Mouse (Mus musculus): ENCODE results near the gene Rbbp5. TPM values are rescaled to one million over a fixed set of nuclear protein-coding genes. Genes with fewer than 3 reads are reported as not detected.

The Rbbp5 gene
- polyA plus RNA-seq, 1 experiment from 2014 or later = 37.8 TPM

- H3K9me3 ChIP-seq (ENCODE audit: control insufficient read depth, low read length) = no peaks in the 10 kb centered on the region
- ATAC-seq (ENCODE audit: low read depth) (no peak), DNase-seq (ENCODE audit: low spot score) (no peak)
- H3K4me2 ChIP-seq (ENCODE audit: low read depth, low read length) = no peak overlapping the region
- no peak overlapping the region for H3K4me3 ChIP-seq (ENCODE audit: low read depth, low read length)
- no peaks in the 10 kb centered on the region for H3K27me3 ChIP-seq (replicated peaks; ENCODE audit: control insufficient read depth, insufficient read depth, low read length)
- no peak overlapping the region for H3K9ac ChIP-seq (ENCODE audit: low read depth, low read length)
- H3K4me1 ChIP-seq (ENCODE audit: control insufficient read depth, insufficient read depth, low read length) = peaks cover 18% of the 10 kb centered on the region
- WGBS = 70% methylated on average over 1 of the region's 1 CpGs
- no peak overlapping the region for H3K27ac ChIP-seq (replicated peaks; ENCODE audit: low read depth, low read length)
- H3K36me3 ChIP-seq (ENCODE audit: control insufficient read depth, insufficient read depth, low read length) = no peaks in the 10 kb centered on the region
Measured at GRCm38 (mm10) chr1:132474496-132474895, 2.7 kb upstream of the Rbbp5 start.

GRCm38 (mm10) chr1:132476575-132476927, 614 bp upstream of the Rbbp5 start:
- 4% methylated on average over 9 of the region's 9 CpGs for WGBS
- peak; percentile 7 for DNase-seq (ENCODE audit: low spot score)
- Histone ChIP-seq H3K36me3 (ENCODE audit: control insufficient read depth, insufficient read depth, low read length) (no peaks in the 10 kb centered on the region), H3K4me3 (ENCODE audit: low read depth, low read length) (peak overlapping the region; percentile 61), H3K4me1 (ENCODE audit: control insufficient read depth, insufficient read depth, low read length) (peaks cover 18% of the 10 kb centered on the region), H3K27ac (replicated peaks; ENCODE audit: low read depth, low read length) (peak overlapping the region; percentile 35), H3K27me3 (replicated peaks; ENCODE audit: control insufficient read depth, insufficient read depth, low read length) (no peaks in the 10 kb centered on the region), H3K9me3 (ENCODE audit: control insufficient read depth, low read length) (no peaks in the 10 kb centered on the region), H3K4me2 (ENCODE audit: low read depth, low read length) (peak overlapping the region; percentile 85), H3K9ac (ENCODE audit: low read depth, low read length) (peak overlapping the region; percentile 84)
- peak; percentile 53 for ATAC-seq (ENCODE audit: low read depth)

- H3K36me3 ChIP-seq (ENCODE audit: control insufficient read depth, insufficient read depth, low read length) = peaks cover under 1% of the 10 kb centered on the region; the same call in 1 of the 2 replicates
- no peak overlapping the region for H3K27ac ChIP-seq (replicated peaks; ENCODE audit: low read depth, low read length)
- H3K9ac ChIP-seq (ENCODE audit: low read depth, low read length) = no peak overlapping the region
- ATAC-seq (ENCODE audit: low read depth) (no peak), DNase-seq (ENCODE audit: low spot score) (no peak)
- 70% methylated on average over 1 of the region's 1 CpGs for WGBS
- peaks cover 18% of the 10 kb centered on the region for H3K4me1 ChIP-seq (ENCODE audit: control insufficient read depth, insufficient read depth, low read length)
- H3K4me2 ChIP-seq (ENCODE audit: low read depth, low read length) = no peak overlapping the region
- no peaks in the 10 kb centered on the region for H3K27me3 ChIP-seq (replicated peaks; ENCODE audit: control insufficient read depth, insufficient read depth, low read length)
- H3K9me3 ChIP-seq (ENCODE audit: control insufficient read depth, low read length) = no peaks in the 10 kb centered on the region
- no peak overlapping the region for H3K4me3 ChIP-seq (ENCODE audit: low read depth, low read length)
Measured at GRCm38 (mm10) chr1:132479438-132479837, 2.3 kb downstream of the Rbbp5 start.

- WGBS = 95% methylated on average over 2 of the region's 2 CpGs
- no peaks in the 10 kb centered on the region for H3K9me3 ChIP-seq (ENCODE audit: control insufficient read depth, low read length)
- H3K9ac ChIP-seq (ENCODE audit: low read depth, low read length) = no peak overlapping the region
- no peak overlapping the region for H3K4me3 ChIP-seq (ENCODE audit: low read depth, low read length)
- no peak overlapping the region for H3K27ac ChIP-seq (replicated peaks; ENCODE audit: low read depth, low read length)
- H3K4me2 ChIP-seq (ENCODE audit: low read depth, low read length) = no peak overlapping the region
- no peaks in the 10 kb centered on the region for H3K27me3 ChIP-seq (replicated peaks; ENCODE audit: control insufficient read depth, insufficient read depth, low read length)
- peaks cover 11% of the 10 kb centered on the region for H3K4me1 ChIP-seq (ENCODE audit: control insufficient read depth, insufficient read depth, low read length)
- DNase-seq (ENCODE audit: low spot score) (no peak), ATAC-seq (ENCODE audit: low read depth) (no peak)
- peaks cover 21% of the 10 kb centered on the region for H3K36me3 ChIP-seq (ENCODE audit: control insufficient read depth, insufficient read depth, low read length)
Measured at GRCm38 (mm10) chr1:132481619-132482018, 4.5 kb downstream of the Rbbp5 start.

- Histone ChIP-seq H3K4me3 (ENCODE audit: low read depth, low read length) (no peak overlapping the region), H3K27me3 (replicated peaks; ENCODE audit: control insufficient read depth, insufficient read depth, low read length) (no peaks in the 10 kb centered on the region), H3K4me2 (ENCODE audit: low read depth, low read length) (no peak overlapping the region), H3K9ac (ENCODE audit: low read depth, low read length) (no peak overlapping the region), H3K36me3 (ENCODE audit: control insufficient read depth, insufficient read depth, low read length) (peaks cover 33% of the 10 kb centered on the region), H3K27ac (replicated peaks; ENCODE audit: low read depth, low read length) (no peak overlapping the region), H3K9me3 (ENCODE audit: control insufficient read depth, low read length) (no peaks in the 10 kb centered on the region), H3K4me1 (ENCODE audit: control insufficient read depth, insufficient read depth, low read length) (peaks cover 7% of the 10 kb centered on the region)
- WGBS = 88% methylated on average over 3 of the region's 3 CpGs
- no peak for DNase-seq (ENCODE audit: low spot score)
- no peak for ATAC-seq (ENCODE audit: low read depth)
Measured at GRCm38 (mm10) chr1:132483234-132483633, 6.1 kb downstream of the Rbbp5 start.

GRCm38 (mm10) chr1:132483759-132484158, 6.6 kb downstream of the Rbbp5 start:
- no peak for ATAC-seq (ENCODE audit: low read depth)
- H3K9ac ChIP-seq (ENCODE audit: low read depth, low read length) = no peak overlapping the region
- no peaks in the 10 kb centered on the region for H3K9me3 ChIP-seq (ENCODE audit: control insufficient read depth, low read length)
- DNase-seq (ENCODE audit: low spot score) = no peak
- no peaks in the 10 kb centered on the region for H3K27me3 ChIP-seq (replicated peaks; ENCODE audit: control insufficient read depth, insufficient read depth, low read length)
- H3K4me3 ChIP-seq (ENCODE audit: low read depth, low read length) = no peak overlapping the region
- peaks cover 2% of the 10 kb centered on the region; the same call in 1 of the 2 replicates for H3K4me1 ChIP-seq (ENCODE audit: control insufficient read depth, insufficient read depth, low read length)
- WGBS = 81% methylated on average over 6 of the region's 6 CpGs
- H3K4me2 ChIP-seq (ENCODE audit: low read depth, low read length) = no peak overlapping the region
- H3K27ac ChIP-seq (replicated peaks; ENCODE audit: low read depth, low read length) = no peak overlapping the region
- H3K36me3 ChIP-seq (ENCODE audit: control insufficient read depth, insufficient read depth, low read length) = peaks cover 38% of the 10 kb centered on the region

GRCm38 (mm10) chr1:132500535-132500934, 23.4 kb downstream of the Rbbp5 start:
- Histone ChIP-seq H3K36me3 (ENCODE audit: control insufficient read depth, insufficient read depth, low read length) (peaks cover 93% of the 10 kb centered on the region), H3K9me3 (ENCODE audit: control insufficient read depth, low read length) (no peaks in the 10 kb centered on the region)

GRCm38 (mm10) chr1:132505155-132505554, 28.0 kb downstream of the Rbbp5 start:
- no peak overlapping the region for H3K4me3 ChIP-seq (ENCODE audit: low read depth, low read length)
- DNase-seq (ENCODE audit: low spot score) (no peak), ATAC-seq (ENCODE audit: low read depth) (no peak)
- H3K27me3 ChIP-seq (replicated peaks; ENCODE audit: control insufficient read depth, insufficient read depth, low read length) = no peaks in the 10 kb centered on the region
- 88% methylated on average over 5 of the region's 5 CpGs for WGBS
- no peak overlapping the region for H3K27ac ChIP-seq (replicated peaks; ENCODE audit: low read depth, low read length)
- no peak overlapping the region for H3K9ac ChIP-seq (ENCODE audit: low read depth, low read length)
- peaks cover 77% of the 10 kb centered on the region for H3K36me3 ChIP-seq (ENCODE audit: control insufficient read depth, insufficient read depth, low read length)
- no peak overlapping the region for H3K4me2 ChIP-seq (ENCODE audit: low read depth, low read length)
- H3K4me1 ChIP-seq (ENCODE audit: control insufficient read depth, insufficient read depth, low read length) = no peaks in the 10 kb centered on the region
- H3K9me3 ChIP-seq (ENCODE audit: control insufficient read depth, low read length) = no peaks in the 10 kb centered on the region

More at GRCm38 (mm10) chr1:132500535-132500934, 23.4 kb downstream of the Rbbp5 start:
- H3K4me2 ChIP-seq (ENCODE audit: low read depth, low read length) = no peak overlapping the region
- ATAC-seq (ENCODE audit: low read depth) (no peak), DNase-seq (ENCODE audit: low spot score) (no peak)
- no peaks in the 10 kb centered on the region for H3K4me1 ChIP-seq (ENCODE audit: control insufficient read depth, insufficient read depth, low read length)
- H3K9ac ChIP-seq (ENCODE audit: low read depth, low read length) = no peak overlapping the region
- H3K4me3 ChIP-seq (ENCODE audit: low read depth, low read length) = no peak overlapping the region
- no peaks in the 10 kb centered on the region for H3K27me3 ChIP-seq (replicated peaks; ENCODE audit: control insufficient read depth, insufficient read depth, low read length)
- no peak overlapping the region for H3K27ac ChIP-seq (replicated peaks; ENCODE audit: low read depth, low read length)
- 98% methylated on average over 2 of the region's 2 CpGs for WGBS

- H3K27me3 ChIP-seq (replicated peaks; ENCODE audit: control insufficient read depth, insufficient read depth, low read length) = no peaks in the 10 kb centered on the region
- no peaks in the 10 kb centered on the region for H3K4me1 ChIP-seq (ENCODE audit: control insufficient read depth, insufficient read depth, low read length)
- DNase-seq (ENCODE audit: low spot score) (no peak), ATAC-seq (ENCODE audit: low read depth) (no peak)
- peaks cover 67% of the 10 kb centered on the region for H3K36me3 ChIP-seq (ENCODE audit: control insufficient read depth, insufficient read depth, low read length)
- H3K27ac ChIP-seq (replicated peaks; ENCODE audit: low read depth, low read length) = no peak within 1 kb of the TSS
- no peak within 1 kb of the TSS for H3K9ac ChIP-seq (ENCODE audit: low read depth, low read length)
- H3K4me2 ChIP-seq (ENCODE audit: low read depth, low read length) = no peak within 1 kb of the TSS
- WGBS = 90% methylated on average over 7 of the region's 7 CpGs
- no peaks in the 10 kb centered on the region for H3K9me3 ChIP-seq (ENCODE audit: control insufficient read depth, low read length)
- H3K4me3 ChIP-seq (ENCODE audit: low read depth, low read length) = no peak within 1 kb of the TSS
Measured at GRCm38 (mm10) chr1:132506058-132506457, 28.9 kb downstream of the Rbbp5 start, which contains the start of gene Tmem81. Tmem81 (plus strand) TSS chr1:132506230.

All from embryonic facial prominence, embryonic 14.5 days (tissue).